Mouse (Mus musculus) myocyte (in vitro differentiated cells): ENCODE measurements around the gene Otud7b. TPM values are rescaled to one million over a fixed set of nuclear protein-coding genes. Genes with fewer than 3 reads are reported as not detected.

Experiments used
- H3K27me3 ChIP-seq: one replicate; pipeline ENCODE4 v1.6.1; 2011; ENCODE audit not compliant: control insufficient read depth, insufficient read depth, insufficient read length
- H3K36me3 ChIP-seq: one replicate; pipeline ENCODE4 v1.6.1; 2011; ENCODE audit not compliant: control insufficient read depth, insufficient read depth
- H3K4me2 ChIP-seq: one replicate; pipeline ENCODE4 v1.6.1; 2011; ENCODE audit warnings: low read depth, control low read depth
- H3K4me3 ChIP-seq: one replicate; pipeline ENCODE4 v1.5.1; 2011; ENCODE audit warnings: mild to moderate bottlenecking, control low read depth, moderate library complexity
- H3K79me2 ChIP-seq: one replicate; pipeline ENCODE4 v1.6.1; 2011; ENCODE audit not compliant: control insufficient read depth, insufficient read depth
- H3ac ChIP-seq: one replicate; pipeline ENCODE4 v1.6.1; 2011; ENCODE audit not compliant: control insufficient read depth, insufficient read length
- CEBPB ChIP-seq: IDR thresholded peaks from 2 replicates; pipeline ENCODE4 v1.6.1; 2011; ENCODE audit warnings: mild to moderate bottlenecking, moderate library complexity; ENCODE audit not compliant: poor library complexity, insufficient read depth, severe bottlenecking
- E2F4 ChIP-seq: IDR thresholded peaks from one replicate; pipeline ENCODE4 v1.6.1; 2011; ENCODE audit warnings: mild to moderate bottlenecking, control low read depth, moderate library complexity; ENCODE audit not compliant: insufficient read depth
- MAX ChIP-seq: IDR thresholded peaks from one replicate; pipeline ENCODE4 v1.6.1; 2011; ENCODE audit warnings: low read depth, mild to moderate bottlenecking, control low read depth
- MYOD1 ChIP-seq, 3 experiments: IDR thresholded peaks; one replicate each; pipeline ENCODE4 v1.6.1; 2011; ENCODE audit warnings: control low read depth in 2 of 3, low read depth in 2 of 3, mild to moderate bottlenecking in 2 of 3, moderate library complexity in 1 of 3; ENCODE audit not compliant: insufficient read length in 2 of 3, control insufficient read depth in 1 of 3
- MYOG ChIP-seq, 3 experiments: IDR thresholded peaks; one replicate each; pipeline ENCODE4 v1.6.1; 2011; ENCODE audit warnings: control low read depth in 2 of 3, low read depth in 2 of 3, mild to moderate bottlenecking in 2 of 3; ENCODE audit not compliant: insufficient read length in 2 of 3, control insufficient read depth in 1 of 3, insufficient read depth in 1 of 3
- POLR2A ChIP-seq: IDR thresholded peaks from one replicate; pipeline ENCODE4 v1.6.1; 2011; ENCODE audit warnings: low read depth, mild to moderate bottlenecking, control low read depth, moderate library complexity; ENCODE audit not compliant: insufficient read length
- POLR2AphosphoS2 ChIP-seq: IDR thresholded peaks from one replicate; pipeline ENCODE4 v1.6.1; 2011; ENCODE audit warnings: low read depth, control low read depth; ENCODE audit not compliant: insufficient read length
- REST ChIP-seq: IDR thresholded peaks from one replicate; pipeline ENCODE4 v1.6.1; 2011; ENCODE audit warnings: mild to moderate bottlenecking, control low read depth, moderate library complexity; ENCODE audit not compliant: insufficient read depth, insufficient read length
- SRF ChIP-seq: IDR thresholded peaks from one replicate; pipeline ENCODE4 v1.6.1; 2011; ENCODE audit warnings: low read depth; ENCODE audit not compliant: control insufficient read depth, insufficient read length
- TCF12 ChIP-seq: IDR thresholded peaks from one replicate; pipeline ENCODE4 v1.6.1; 2011; ENCODE audit warnings: mild to moderate bottlenecking, control low read depth; ENCODE audit not compliant: poor library complexity, insufficient read depth, severe bottlenecking
- TCF3 ChIP-seq: IDR thresholded peaks from one replicate; pipeline ENCODE4 v1.6.1; 2011; ENCODE audit warnings: low read depth, control low read depth; ENCODE audit not compliant: insufficient read length
- USF1 ChIP-seq: IDR thresholded peaks from one replicate; pipeline ENCODE4 v1.6.1; 2011; ENCODE audit warnings: low read depth, mild to moderate bottlenecking, control low read depth, moderate library complexity
- polyA plus RNA-seq: library from polyadenylated mRNA; unstranded; fragments of >200 nt; fragmentation: generic; extraction: Trizol; gene quantifications from one replicate; pipeline ENCODE4 v1.2.1, GENCODE M21; 2012; ENCODE audit warnings: missing spikeins

Gene Otud7b
- polyA plus RNA-seq, 1 experiment: 16.4 TPM

GRCm38 (mm10) chr3:96098616-96099267 lies 5.6 kb upstream of the Otud7b start:
- Histone ChIP-seq H3K27me3 (no peaks in the 10 kb centered on the region), H3K79me2 (no peaks in the 10 kb centered on the region), H3K4me3 (no peak overlapping the region), H3K4me2 (peak overlapping the region; percentile 30), H3K36me3 (no peaks in the 10 kb centered on the region), H3ac (no peak overlapping the region)
- no peak for TF ChIP-seq SRF
- TF ChIP-seq CEBPB: peak; percentile 86

GRCm38 (mm10) chr3:96102100-96102872 lies 2.0 kb upstream of the Otud7b start:
- Histone ChIP-seq H3K27me3 (no peaks in the 10 kb centered on the region), H3K79me2 (peaks cover 24% of the 10 kb centered on the region), H3K4me3 (no peak overlapping the region), H3ac (no peak overlapping the region), H3K36me3 (no peaks in the 10 kb centered on the region), H3K4me2 (peak overlapping the region; percentile 39)
- no peak for TF ChIP-seq MYOG (IDR thresholded peaks at IDR 0.05; ENCODE audit: control insufficient read depth in 1 of 3, insufficient read depth in 1 of 3, insufficient read length in 2 of 3, low read depth in 2 of 3)
- no peak for TF ChIP-seq REST
- no peak for TF ChIP-seq E2F4
- TF ChIP-seq MYOD1 (IDR thresholded peaks at IDR 0.05; ENCODE audit: control insufficient read depth in 1 of 3, insufficient read length in 2 of 3, low read depth in 2 of 3): peak in 1 of 3 experiments; percentile 21
- TF ChIP-seq TCF3: no peak
- TF ChIP-seq CEBPB: peak; percentile 80
- TF ChIP-seq POLR2A: no peak

GRCm38 (mm10) chr3:96103901-96104260 lies 446 bp upstream of the Otud7b start:
- Histone ChIP-seq H3K27me3 (no peaks in the 10 kb centered on the region), H3K36me3 (peaks cover 3% of the 10 kb centered on the region), H3K4me2 (peak overlapping the region; percentile 61), H3K4me3 (peak overlapping the region; percentile 88), H3ac (peak overlapping the region; percentile 82), H3K79me2 (peaks cover 40% of the 10 kb centered on the region)
- TF ChIP-seq MYOD1 (IDR thresholded peaks at IDR 0.05; ENCODE audit: control insufficient read depth in 1 of 3, insufficient read length in 2 of 3, low read depth in 2 of 3) (no peak), SRF (no peak), USF1 (no peak)

- no peak for TF ChIP-seq TCF12
- no peak for TF ChIP-seq CEBPB
- no peak for TF ChIP-seq MYOG (IDR thresholded peaks at IDR 0.05; ENCODE audit: control insufficient read depth in 1 of 3, insufficient read depth in 1 of 3, insufficient read length in 2 of 3, low read depth in 2 of 3)
- TF ChIP-seq MAX: no peak
- no peak for TF ChIP-seq SRF
- TF ChIP-seq TCF3: no peak
- TF ChIP-seq POLR2A: no peak
- no peak for TF ChIP-seq USF1
- TF ChIP-seq POLR2AphosphoS2: no peak
- TF ChIP-seq E2F4: no peak
- TF ChIP-seq REST: no peak
- no peak for TF ChIP-seq MYOD1 (IDR thresholded peaks at IDR 0.05; ENCODE audit: control insufficient read depth in 1 of 3, insufficient read length in 2 of 3, low read depth in 2 of 3)
- H3ac ChIP-seq: peak overlapping the region; percentile 82
- H3K4me3 ChIP-seq: peak overlapping the region; percentile 88
- no peaks in the 10 kb centered on the region for H3K27me3 ChIP-seq
- peaks cover 52% of the 10 kb centered on the region for H3K79me2 ChIP-seq
- peaks cover 10% of the 10 kb centered on the region for H3K36me3 ChIP-seq
- peak overlapping the region; percentile 85 for H3K4me2 ChIP-seq
Observed at GRCm38 (mm10) chr3:96105232-96105747, 963 bp downstream of the Otud7b start.

GRCm38 (mm10) chr3:96106151-96106550 lies 1.8 kb downstream of the Otud7b start:
- TF ChIP-seq MAX (no peak), POLR2A (no peak), USF1 (no peak), REST (no peak), TCF3 (no peak), SRF (no peak), POLR2AphosphoS2 (no peak), E2F4 (no peak), TCF12 (no peak), MYOG (IDR thresholded peaks at IDR 0.05; ENCODE audit: control insufficient read depth in 1 of 3, insufficient read depth in 1 of 3, insufficient read length in 2 of 3, low read depth in 2 of 3) (no peak), MYOD1 (IDR thresholded peaks at IDR 0.05; ENCODE audit: control insufficient read depth in 1 of 3, insufficient read length in 2 of 3, low read depth in 2 of 3) (no peak), CEBPB (no peak)
- H3K79me2 ChIP-seq: peaks cover 60% of the 10 kb centered on the region
- H3K4me3 ChIP-seq: peak overlapping the region; percentile 88
- no peaks in the 10 kb centered on the region for H3K27me3 ChIP-seq
- H3K4me2 ChIP-seq: peak overlapping the region; percentile 85
- H3K36me3 ChIP-seq: peaks cover 10% of the 10 kb centered on the region
- no peak overlapping the region for H3ac ChIP-seq
